Mouse (Mus musculus) limb, embryonic 15.5 days (tissue): Measurements from ENCODE around the gene Tab1. TPM values are rescaled to one million over a fixed set of nuclear protein-coding genes. Genes with fewer than 3 reads are reported as not detected.

Source experiments
- ATAC-seq: fragments of 200-750 bp; cut with Nextera tagmentation; 2 replicates; pipeline ENCODE4 v1.8.0; 2017; ENCODE audit warnings: low read depth, moderate TSS enrichment; ENCODE audit not compliant: insufficient number of reproducible peaks, low FRiP score, low TSS enrichment
- H3K27ac ChIP-seq: fragments of 300-500 bp; sonication (generic); 2 replicates; pipeline ENCODE4 v1.5.1; 2015; ENCODE audit warnings: moderate library complexity, mild to moderate bottlenecking, inconsistent platforms
- H3K27me3 ChIP-seq: fragments of 300-500 bp; sonication (generic); 2 replicates; pipeline ENCODE4 v1.6.1; 2015; ENCODE audit warnings: inconsistent platforms
- H3K36me3 ChIP-seq: fragments of 300-500 bp; sonication (generic); 2 replicates; pipeline ENCODE4 v1.6.1; 2015; ENCODE audit warnings: inconsistent platforms
- H3K4me1 ChIP-seq: fragments of 300-500 bp; sonication (generic); 2 replicates; pipeline ENCODE4 v1.6.1; 2015; ENCODE audit warnings: inconsistent platforms
- H3K4me2 ChIP-seq: fragments of 300-500 bp; sonication (generic); 2 replicates; pipeline ENCODE4 v1.6.1; 2015; ENCODE audit warnings: mild to moderate bottlenecking, inconsistent platforms
- H3K4me3 ChIP-seq: fragments of 300-500 bp; sonication (generic); 2 replicates; pipeline ENCODE4 v1.5.1; 2015; ENCODE audit warnings: mild to moderate bottlenecking, inconsistent platforms
- H3K9ac ChIP-seq: fragments of 300-500 bp; sonication (generic); 2 replicates; pipeline ENCODE4 v1.6.1; 2015; ENCODE audit warnings: inconsistent platforms
- H3K9me3 ChIP-seq: fragments of 300-500 bp; sonication (generic); 2 replicates; pipeline ENCODE4 v1.6.1; 2016; ENCODE audit warnings: inconsistent platforms
- WGBS: fragments of 180-500 bp; shearing (Covaris S2); methylation state at CpG from one replicate; pipeline ENCODE4 v1.1.7; 2015; 5-methylcytosine and 5-hydroxymethylcytosine counted together
- polyA plus RNA-seq: library from polyadenylated mRNA; unstranded; fragments of >200 nt; fragmentation: Nextera tagmentation; extraction: Ambion mirVana; gene quantifications from 2 replicates; pipeline ENCODE4 v1.2.1, GENCODE M21; 2015

Tab1 gene
- polyA plus RNA-seq, 1 experiment from 2014 or later = 33.8 TPM

- Histone ChIP-seq H3K27ac (no peak overlapping the region), H3K4me3 (no peak overlapping the region), H3K9ac (no peak overlapping the region), H3K4me2 (no peak overlapping the region), H3K4me1 (no peaks in the 10 kb centered on the region), H3K9me3 (no peaks in the 10 kb centered on the region), H3K36me3 (peaks cover 44% of the 10 kb centered on the region), H3K27me3 (no peaks in the 10 kb centered on the region)
- no peak for ATAC-seq
- over 99% methylated on average over 3 of the region's 3 CpGs for whole genome bisulfite sequencing
Measured at GRCm38 (mm10) chr15:80142130-80142529, 9.2 kb downstream of the Tab1 start.

GRCm38 (mm10) chr15:80143760-80144159 is 10.8 kb downstream of the Tab1 start:
- Histone ChIP-seq H3K27me3 (no peaks in the 10 kb centered on the region), H3K4me2 (no peak overlapping the region), H3K9ac (no peak overlapping the region), H3K27ac (no peak overlapping the region), H3K9me3 (no peaks in the 10 kb centered on the region), H3K4me1 (no peaks in the 10 kb centered on the region), H3K36me3 (peaks cover 44% of the 10 kb centered on the region), H3K4me3 (no peak overlapping the region)
- 83% methylated on average over 6 of the region's 6 CpGs for WGBS
- no peak for ATAC-seq

GRCm38 (mm10) chr15:80145397-80145796 is 12.5 kb downstream of the Tab1 start:
- ATAC-seq = no peak
- Histone ChIP-seq H3K4me2 (no peak overlapping the region), H3K9ac (0 out of 2 replicates have a peak overlapping the region, but pooled peaks have one; percentile 10), H3K4me3 (no peak overlapping the region), H3K4me1 (no peaks in the 10 kb centered on the region), H3K27me3 (no peaks in the 10 kb centered on the region), H3K27ac (no peak overlapping the region), H3K36me3 (peaks cover 53% of the 10 kb centered on the region), H3K9me3 (no peaks in the 10 kb centered on the region)
- WGBS = 92% methylated on average over 5 of the region's 5 CpGs

GRCm38 (mm10) chr15:80146153-80146552 is 13.2 kb downstream of the Tab1 start:
- no peaks in the 10 kb centered on the region for H3K27me3 ChIP-seq
- H3K27ac ChIP-seq = no peak overlapping the region
- H3K9ac ChIP-seq = no peak overlapping the region
- H3K4me2 ChIP-seq = no peak overlapping the region
- H3K4me3 ChIP-seq = no peak overlapping the region
- peaks cover 52% of the 10 kb centered on the region for H3K36me3 ChIP-seq
- 55% methylated on average over 6 of the region's 6 CpGs for WGBS
- H3K9me3 ChIP-seq = no peaks in the 10 kb centered on the region
- ATAC-seq = no peak
- H3K4me1 ChIP-seq = no peaks in the 10 kb centered on the region

- ATAC-seq = no peak
- H3K36me3 ChIP-seq = peaks cover 52% of the 10 kb centered on the region
- 88% methylated on average over 14 of the region's 14 CpGs for WGBS
Measured at GRCm38 (mm10) chr15:80147090-80147489, 14.2 kb downstream of the Tab1 start.

DNA sequence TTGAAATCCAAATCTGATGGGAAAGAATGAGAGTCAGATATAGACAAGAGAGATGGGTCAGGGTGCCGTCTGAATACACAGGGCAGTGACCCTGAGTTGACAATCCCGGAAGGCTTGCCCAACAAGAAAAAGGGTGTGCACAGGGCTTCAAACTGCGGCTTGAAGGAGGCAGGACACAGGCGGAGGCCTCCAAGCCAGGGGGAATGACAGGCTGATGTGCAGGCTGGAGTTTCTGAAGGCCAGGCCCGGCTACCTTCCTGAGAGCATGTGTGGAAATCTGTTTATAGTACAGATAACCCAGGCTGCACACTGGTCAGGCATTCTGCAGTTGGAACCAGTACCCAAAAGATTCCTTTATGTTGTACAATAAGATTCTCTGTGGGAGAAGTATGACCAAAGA is 14.6 kb downstream of the Tab1 start:
- no peaks in the 10 kb centered on the region for H3K4me1 ChIP-seq
- H3K27ac ChIP-seq = no peak overlapping the region
- peaks cover 53% of the 10 kb centered on the region for H3K36me3 ChIP-seq
- no peak overlapping the region for H3K4me2 ChIP-seq
- H3K9ac ChIP-seq = no peak overlapping the region
- no peak overlapping the region for H3K4me3 ChIP-seq
- no peaks in the 10 kb centered on the region for H3K9me3 ChIP-seq
- H3K27me3 ChIP-seq = no peaks in the 10 kb centered on the region
- WGBS = 77% methylated on average over 5 of the region's 5 CpGs
- no peak for ATAC-seq

More at GRCm38 (mm10) chr15:80147090-80147489, 14.2 kb downstream of the Tab1 start:
- Histone ChIP-seq H3K27me3 (no peaks in the 10 kb centered on the region), H3K9me3 (no peaks in the 10 kb centered on the region), H3K4me2 (no peak overlapping the region), H3K4me1 (no peaks in the 10 kb centered on the region), H3K27ac (no peak overlapping the region), H3K4me3 (no peak overlapping the region), H3K9ac (no peak overlapping the region)

- H3K27ac ChIP-seq = no peak overlapping the region
- ATAC-seq = no peak
- H3K9me3 ChIP-seq = no peaks in the 10 kb centered on the region
- no peak overlapping the region for H3K4me3 ChIP-seq
- no peak overlapping the region for H3K4me2 ChIP-seq
- peaks cover 54% of the 10 kb centered on the region for H3K36me3 ChIP-seq
- H3K9ac ChIP-seq = no peak overlapping the region
- 76% methylated on average over 8 of the region's 8 CpGs for WGBS
- no peaks in the 10 kb centered on the region for H3K4me1 ChIP-seq
- no peaks in the 10 kb centered on the region for H3K27me3 ChIP-seq
Measured at GRCm38 (mm10) chr15:80148565-80148964, 15.6 kb downstream of the Tab1 start.

- Histone ChIP-seq H3K36me3 (peaks cover 61% of the 10 kb centered on the region), H3K4me1 (no peaks in the 10 kb centered on the region), H3K4me2 (no peak overlapping the region), H3K9ac (no peak overlapping the region), H3K27me3 (no peaks in the 10 kb centered on the region), H3K4me3 (no peak overlapping the region), H3K27ac (no peak overlapping the region), H3K9me3 (no peaks in the 10 kb centered on the region)
- WGBS = 88% methylated on average over 7 of the region's 7 CpGs
- ATAC-seq = no peak
Measured at GRCm38 (mm10) chr15:80149517-80149916, 16.6 kb downstream of the Tab1 start.

GRCm38 (mm10) chr15:80152663-80153062 is 19.7 kb downstream of the Tab1 start:
- no peak overlapping the region for H3K4me3 ChIP-seq
- H3K36me3 ChIP-seq = peaks cover 86% of the 10 kb centered on the region
- no peak overlapping the region for H3K9ac ChIP-seq
- no peak for ATAC-seq
- no peaks in the 10 kb centered on the region for H3K4me1 ChIP-seq
- 88% methylated on average over 10 of the region's 10 CpGs for WGBS
- H3K27ac ChIP-seq = no peak overlapping the region
- no peaks in the 10 kb centered on the region for H3K27me3 ChIP-seq
- H3K4me2 ChIP-seq = no peak overlapping the region
- H3K9me3 ChIP-seq = no peaks in the 10 kb centered on the region

DNA sequence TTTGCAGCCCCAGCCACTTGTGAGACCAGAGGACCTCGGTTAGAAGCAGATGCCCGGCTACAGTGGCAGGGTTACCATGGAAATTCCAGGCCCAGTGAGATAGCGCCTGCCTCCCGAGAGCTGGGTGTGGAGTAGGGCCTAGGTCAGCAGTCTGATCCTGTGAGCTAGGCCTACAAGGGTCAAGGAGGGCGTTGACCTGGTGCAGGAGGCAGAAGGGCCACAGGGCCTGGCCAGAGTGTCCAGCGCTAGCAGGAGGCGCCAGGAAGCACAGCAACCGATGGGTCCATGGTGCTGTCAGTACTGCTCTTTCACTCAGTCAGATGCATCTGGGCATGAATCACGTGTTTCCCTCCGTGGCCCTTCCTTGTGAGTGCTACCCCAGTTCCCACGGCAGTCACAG is 20.8 kb downstream of the Tab1 start:
- Histone ChIP-seq H3K4me1 (peaks cover 7% of the 10 kb centered on the region), H3K9me3 (no peaks in the 10 kb centered on the region), H3K36me3 (peaks cover 95% of the 10 kb centered on the region), H3K27me3 (no peaks in the 10 kb centered on the region), H3K4me3 (no peak overlapping the region), H3K4me2 (no peak overlapping the region), H3K9ac (no peak overlapping the region), H3K27ac (no peak overlapping the region)
- no peak for ATAC-seq
- WGBS = 92% methylated on average over 11 of the region's 11 CpGs

DNA sequence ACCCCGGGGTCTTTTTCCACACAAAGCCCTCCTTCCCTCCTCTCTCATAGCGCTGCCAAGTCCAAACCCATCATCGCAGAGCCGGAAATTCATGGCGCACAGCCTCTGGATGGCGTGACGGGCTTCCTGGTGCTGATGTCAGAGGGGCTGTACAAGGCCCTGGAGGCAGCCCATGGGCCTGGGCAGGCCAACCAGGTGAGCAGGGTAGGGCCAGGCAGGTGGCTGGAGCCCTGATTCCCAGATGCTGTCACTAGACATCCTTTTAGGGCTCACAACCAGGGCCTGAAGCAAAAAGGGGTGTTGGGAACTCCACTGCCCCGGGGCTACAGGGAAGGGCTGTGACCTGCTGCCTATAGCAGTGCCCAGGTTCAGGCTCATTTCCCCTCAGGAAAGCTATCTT is 22.8 kb downstream of the Tab1 start:
- peaks cover 23% of the 10 kb centered on the region for H3K4me1 ChIP-seq
- no peaks in the 10 kb centered on the region for H3K27me3 ChIP-seq
- H3K9me3 ChIP-seq = no peaks in the 10 kb centered on the region
- no peak overlapping the region for H3K4me3 ChIP-seq
- no peak overlapping the region for H3K9ac ChIP-seq
- WGBS = 91% methylated on average over 8 of the region's 8 CpGs
- peaks cover 95% of the 10 kb centered on the region for H3K36me3 ChIP-seq
- ATAC-seq = no peak
- H3K4me2 ChIP-seq = no peak overlapping the region
- H3K27ac ChIP-seq = no peak overlapping the region

DNA sequence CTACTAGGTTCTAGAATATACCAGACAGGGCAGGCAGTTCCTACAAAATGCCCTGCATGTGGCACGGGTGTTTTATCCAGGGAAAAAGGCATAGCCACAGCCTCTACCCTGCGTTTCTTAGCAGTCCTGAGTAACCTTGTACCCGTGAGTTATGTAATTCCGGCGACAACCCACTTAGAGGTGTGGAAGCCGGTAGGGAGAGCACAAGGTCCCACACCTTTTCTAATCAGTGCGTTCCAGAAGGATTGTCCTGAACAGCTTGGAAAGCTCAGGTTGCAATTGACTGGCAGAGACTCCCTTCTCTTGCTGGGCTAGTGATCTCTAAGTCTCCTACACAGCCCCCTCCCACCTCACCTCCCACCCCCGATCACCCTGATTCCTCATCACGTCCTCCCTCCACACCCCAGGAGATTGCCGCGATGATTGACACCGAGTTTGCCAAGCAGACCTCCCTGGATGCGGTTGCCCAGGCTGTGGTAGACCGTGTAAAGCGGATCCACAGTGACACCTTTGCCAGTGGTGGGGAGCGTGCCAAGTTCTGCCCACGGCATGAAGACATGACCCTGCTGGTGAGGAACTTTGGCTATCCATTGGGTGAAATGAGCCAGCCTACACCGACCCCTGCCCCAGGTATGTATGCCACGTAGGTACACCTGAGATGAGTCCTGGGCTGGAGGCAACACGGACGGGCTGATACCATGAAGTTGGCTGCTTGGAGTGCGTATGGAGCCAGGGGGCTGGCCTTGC is 24.4 kb downstream of the Tab1 start:
- no peaks in the 10 kb centered on the region for H3K9me3 ChIP-seq
- H3K36me3 ChIP-seq = peaks cover 98% of the 10 kb centered on the region
- no peak overlapping the region for H3K27ac ChIP-seq
- H3K4me1 ChIP-seq = peaks cover 23% of the 10 kb centered on the region
- H3K27me3 ChIP-seq = no peaks in the 10 kb centered on the region
- ATAC-seq = no peak
- no peak overlapping the region for H3K4me2 ChIP-seq
- no peak overlapping the region for H3K9ac ChIP-seq
- 91% methylated on average over 22 of the region's 22 CpGs for WGBS
- no peak overlapping the region for H3K4me3 ChIP-seq
